Mouse (Mus musculus): ENCODE results near the gene Angel1. TPM values are rescaled to one million over a fixed set of nuclear protein-coding genes. Genes with fewer than 3 reads are reported as not detected.

The Angel1 gene
- polyA plus RNA-seq (2012; rRNA removed) (14.2 and 17.1 TPM in 2 replicates), polyA plus RNA-seq (2014; fragmentation: Nextera tagmentation; extraction: Ambion mirVana) (10.8 and 12.6 TPM in 2 replicates)

- Histone ChIP-seq H3K36me3 (ENCODE audit: control insufficient read depth, insufficient read depth, low read length) (0 out of 2 replicates have a peak, but pooled peaks cover 5% of the 10 kb centered on the region), H3K4me1 (ENCODE audit: control insufficient read depth, insufficient read depth, low read length) (no peaks in the 10 kb centered on the region; the same call in 1 of the 2 replicates), H3K27ac (replicated peaks; ENCODE audit: low read depth, low read length) (peak within 1 kb of the TSS; percentile 26; the same call in 1 of the 2 replicates), H3K4me2 (replicated peaks; ENCODE audit: low read depth, low read length, severe bottlenecking) (peak within 1 kb of the TSS; percentile 95), H3K9ac (ENCODE audit: low read depth, low read length, severe bottlenecking) (peak within 1 kb of the TSS; percentile 70), H3K4me3 (replicated peaks; ENCODE audit: low read length) (peak within 1 kb of the TSS; percentile 76), H3K9me3 (ENCODE audit: control insufficient read depth, low read length) (no peaks in the 10 kb centered on the region), H3K27me3 (ENCODE audit: control insufficient read depth, insufficient read depth, low read length) (no peaks in the 10 kb centered on the region)
- TF ChIP-seq POLR2A (IDR thresholded peaks at IDR 0.05; ENCODE audit: borderline replicate concordance, extremely low read depth, insufficient read depth, insufficient read length) = 0 out of 2 replicates have a peak, but pooled peaks have one; percentile 47
- WGBS = 0% methylated on average over 40 of the region's 44 CpGs
- peak; percentile 93 for DNase-seq (ENCODE audit: low spot score)
- peak; percentile 99 for ATAC-seq (ENCODE audit: low FRiP score, low read depth)
Measured at GRCm38 (mm10) chr12:86726120-86726640, at the start of gene Angel1. TSS of gene Angel1 (minus strand) at chr12:86726460.

DNA sequence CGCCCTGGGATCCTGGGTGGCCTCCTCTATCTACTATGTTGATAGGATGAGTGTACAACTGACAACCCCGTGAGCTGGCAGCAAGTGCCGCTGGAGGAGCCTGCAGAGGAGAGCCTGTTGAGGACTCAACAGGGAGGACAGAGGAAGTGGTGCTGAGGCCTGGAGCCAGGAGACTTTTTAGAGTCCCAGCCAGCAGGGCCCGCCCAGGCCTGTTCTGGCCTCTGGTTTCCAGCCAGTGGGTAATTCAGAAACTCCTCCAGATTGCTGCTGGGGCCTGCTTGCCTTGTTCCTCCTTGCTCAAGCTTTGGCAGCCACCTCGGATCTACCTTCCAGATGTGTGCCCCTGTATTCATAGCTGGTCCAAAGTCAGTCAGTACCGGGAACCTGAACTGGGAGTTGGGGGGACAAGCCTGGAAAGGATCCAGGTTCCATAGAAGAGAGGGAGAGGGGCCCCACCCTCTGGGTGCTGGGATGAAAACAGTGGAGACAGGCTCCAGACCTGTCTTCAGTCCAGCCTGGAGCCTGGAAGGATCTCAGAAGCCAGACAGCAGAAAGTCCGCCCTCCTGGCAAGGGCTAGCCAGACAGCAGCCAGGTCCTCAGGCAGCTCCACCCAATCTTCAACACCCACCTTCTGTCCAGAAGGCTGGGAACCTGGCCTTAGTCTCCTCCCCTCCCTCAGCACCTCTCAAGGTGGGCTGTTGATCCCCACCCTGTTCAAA lies 49.5 kb upstream of the Angel1 start:
- TF ChIP-seq POLR2A (IDR thresholded peaks at IDR 0.05; ENCODE audit: borderline replicate concordance, extremely low read depth, insufficient read depth, insufficient read length) = no peak
- H3K9ac ChIP-seq (ENCODE audit: low read depth, low read length, severe bottlenecking) = peak overlapping the region; percentile 8; the same call in 1 of the 2 replicates
- peaks cover 16% of the 10 kb centered on the region for H3K4me1 ChIP-seq (ENCODE audit: control insufficient read depth, insufficient read depth, low read length)
- peak; percentile 70 for DNase-seq (ENCODE audit: low spot score)
- WGBS = 51% methylated on average over 7 of the region's 7 CpGs
- no peaks in the 10 kb centered on the region for H3K36me3 ChIP-seq (ENCODE audit: control insufficient read depth, insufficient read depth, low read length)
- H3K27me3 ChIP-seq (ENCODE audit: control insufficient read depth, insufficient read depth, low read length) = no peaks in the 10 kb centered on the region
- no peak overlapping the region for H3K4me3 ChIP-seq (replicated peaks; ENCODE audit: low read length)
- ATAC-seq (ENCODE audit: low FRiP score, low read depth) = peak; percentile 70
- peak overlapping the region; percentile 72 for H3K27ac ChIP-seq (replicated peaks; ENCODE audit: low read depth, low read length)
- H3K4me2 ChIP-seq (replicated peaks; ENCODE audit: low read depth, low read length, severe bottlenecking) = no peak overlapping the region
- H3K9me3 ChIP-seq (ENCODE audit: control insufficient read depth, low read length) = no peaks in the 10 kb centered on the region

DNA sequence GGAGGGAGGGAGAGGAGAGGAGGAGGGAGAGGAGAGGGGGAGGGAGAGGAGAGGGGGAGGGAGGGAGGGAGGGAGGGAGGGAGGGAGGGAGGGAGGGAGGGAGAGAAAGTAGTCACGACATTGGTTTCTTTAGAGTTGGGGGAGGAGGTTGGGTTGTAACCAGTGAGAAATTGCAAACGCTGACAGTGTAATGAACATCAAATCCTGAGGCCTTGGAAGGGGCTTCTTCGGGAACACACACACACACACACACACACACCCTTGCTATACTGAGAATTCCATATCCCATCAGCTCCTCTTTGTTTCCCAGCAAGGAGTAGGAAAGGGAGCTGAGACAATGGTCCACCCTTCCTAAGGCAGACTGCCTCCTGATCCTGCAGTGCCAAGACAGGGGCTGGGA lies 46.3 kb upstream of the Angel1 start:
- no peak for ATAC-seq (ENCODE audit: low FRiP score, low read depth)
- WGBS = 27% methylated on average over 3 of the region's 3 CpGs
- H3K9me3 ChIP-seq (ENCODE audit: control insufficient read depth, low read length) = no peaks in the 10 kb centered on the region

DNA sequence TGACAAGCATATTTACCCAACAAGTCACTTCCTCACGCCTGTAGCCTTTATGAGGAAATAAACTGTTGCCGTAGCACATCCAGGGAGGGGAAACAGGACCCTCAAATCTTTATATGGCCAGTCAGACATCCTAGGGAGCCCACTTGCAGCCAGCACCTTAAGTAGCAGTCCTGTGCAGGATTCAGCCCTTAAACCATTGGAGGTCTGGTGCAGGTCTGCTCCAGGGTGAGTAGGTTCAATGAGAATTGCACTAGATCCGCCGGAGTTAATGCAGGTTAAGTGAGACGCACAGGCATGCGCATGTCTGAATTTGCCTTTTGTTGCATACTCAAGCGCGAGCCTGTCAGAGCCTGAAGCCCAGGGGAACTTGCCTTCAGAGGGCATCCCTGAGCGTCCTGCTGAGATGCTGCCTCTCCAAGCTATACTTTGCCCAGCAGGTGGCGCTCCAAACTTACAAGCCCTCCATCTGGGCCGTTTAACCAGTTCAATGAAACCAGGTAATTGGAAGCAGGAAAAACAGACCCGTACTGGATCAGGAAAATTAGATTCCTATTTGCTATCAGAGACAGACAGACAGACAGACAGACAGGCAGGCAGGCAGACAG lies 45.7 kb upstream of the Angel1 start:
- 0 out of 2 replicates have a peak overlapping the region, but pooled peaks have one; percentile 14 for H3K27ac ChIP-seq (replicated peaks; ENCODE audit: low read depth, low read length)
- no peaks in the 10 kb centered on the region for H3K9me3 ChIP-seq (ENCODE audit: control insufficient read depth, low read length)
- no peaks in the 10 kb centered on the region for H3K27me3 ChIP-seq (ENCODE audit: control insufficient read depth, insufficient read depth, low read length)
- TF ChIP-seq POLR2A (IDR thresholded peaks at IDR 0.05; ENCODE audit: borderline replicate concordance, extremely low read depth, insufficient read depth, insufficient read length) = no peak
- no peak overlapping the region for H3K9ac ChIP-seq (ENCODE audit: low read depth, low read length, severe bottlenecking)
- H3K4me2 ChIP-seq (replicated peaks; ENCODE audit: low read depth, low read length, severe bottlenecking) = no peak overlapping the region
- DNase-seq (ENCODE audit: low spot score) (peak; percentile 94), ATAC-seq (ENCODE audit: low FRiP score, low read depth) (peak; percentile 64; the same call in 1 of the 2 replicates)
- no peak overlapping the region for H3K4me3 ChIP-seq (replicated peaks; ENCODE audit: low read length)
- H3K4me1 ChIP-seq (ENCODE audit: control insufficient read depth, insufficient read depth, low read length) = peaks cover 22% of the 10 kb centered on the region
- 5% methylated on average over 12 of the region's 12 CpGs for WGBS
- no peaks in the 10 kb centered on the region for H3K36me3 ChIP-seq (ENCODE audit: control insufficient read depth, insufficient read depth, low read length)

More for the DNA sequence above, 46.3 kb upstream of the Angel1 start:
- no peak overlapping the region for H3K4me3 ChIP-seq (replicated peaks; ENCODE audit: low read length)
- peaks cover 22% of the 10 kb centered on the region for H3K4me1 ChIP-seq (ENCODE audit: control insufficient read depth, insufficient read depth, low read length)
- no peak for DNase-seq (ENCODE audit: low spot score)
- H3K27ac ChIP-seq (replicated peaks; ENCODE audit: low read depth, low read length) = no peak overlapping the region
- H3K4me2 ChIP-seq (replicated peaks; ENCODE audit: low read depth, low read length, severe bottlenecking) = no peak overlapping the region
- H3K27me3 ChIP-seq (ENCODE audit: control insufficient read depth, insufficient read depth, low read length) = no peaks in the 10 kb centered on the region
- H3K9ac ChIP-seq (ENCODE audit: low read depth, low read length, severe bottlenecking) = no peak overlapping the region
- H3K36me3 ChIP-seq (ENCODE audit: control insufficient read depth, insufficient read depth, low read length) = no peaks in the 10 kb centered on the region
- TF ChIP-seq POLR2A (IDR thresholded peaks at IDR 0.05; ENCODE audit: borderline replicate concordance, extremely low read depth, insufficient read depth, insufficient read length) = no peak

GRCm38 (mm10) chr12:86770927-86771326 lies 44.7 kb upstream of the Angel1 start:
- no peak overlapping the region for H3K4me3 ChIP-seq (replicated peaks; ENCODE audit: low read length)
- no peak overlapping the region for H3K4me2 ChIP-seq (replicated peaks; ENCODE audit: low read depth, low read length, severe bottlenecking)
- no peaks in the 10 kb centered on the region for H3K9me3 ChIP-seq (ENCODE audit: control insufficient read depth, low read length)
- no peak overlapping the region for H3K9ac ChIP-seq (ENCODE audit: low read depth, low read length, severe bottlenecking)
- H3K4me1 ChIP-seq (ENCODE audit: control insufficient read depth, insufficient read depth, low read length) = peaks cover 19% of the 10 kb centered on the region
- ATAC-seq (ENCODE audit: low FRiP score, low read depth) (no peak), DNase-seq (ENCODE audit: low spot score) (no peak)
- H3K36me3 ChIP-seq (ENCODE audit: control insufficient read depth, insufficient read depth, low read length) = no peaks in the 10 kb centered on the region
- TF ChIP-seq POLR2A (IDR thresholded peaks at IDR 0.05; ENCODE audit: borderline replicate concordance, extremely low read depth, insufficient read depth, insufficient read length) = no peak
- no peaks in the 10 kb centered on the region for H3K27me3 ChIP-seq (ENCODE audit: control insufficient read depth, insufficient read depth, low read length)
- H3K27ac ChIP-seq (replicated peaks; ENCODE audit: low read depth, low read length) = peak overlapping the region; percentile 14; the same call in 1 of the 2 replicates
- 15% methylated on average over 3 of the region's 3 CpGs for WGBS
